Mouse (Mus musculus): ENCODE measurements around the gene Vps16. TPM values are rescaled to one million over a fixed set of nuclear protein-coding genes. Genes with fewer than 3 reads are reported as not detected.

The Vps16 gene
- total and polyA plus RNA-seq, 3 experiments = 26.3 to 32.9 (median 26.9) TPM

DNA sequence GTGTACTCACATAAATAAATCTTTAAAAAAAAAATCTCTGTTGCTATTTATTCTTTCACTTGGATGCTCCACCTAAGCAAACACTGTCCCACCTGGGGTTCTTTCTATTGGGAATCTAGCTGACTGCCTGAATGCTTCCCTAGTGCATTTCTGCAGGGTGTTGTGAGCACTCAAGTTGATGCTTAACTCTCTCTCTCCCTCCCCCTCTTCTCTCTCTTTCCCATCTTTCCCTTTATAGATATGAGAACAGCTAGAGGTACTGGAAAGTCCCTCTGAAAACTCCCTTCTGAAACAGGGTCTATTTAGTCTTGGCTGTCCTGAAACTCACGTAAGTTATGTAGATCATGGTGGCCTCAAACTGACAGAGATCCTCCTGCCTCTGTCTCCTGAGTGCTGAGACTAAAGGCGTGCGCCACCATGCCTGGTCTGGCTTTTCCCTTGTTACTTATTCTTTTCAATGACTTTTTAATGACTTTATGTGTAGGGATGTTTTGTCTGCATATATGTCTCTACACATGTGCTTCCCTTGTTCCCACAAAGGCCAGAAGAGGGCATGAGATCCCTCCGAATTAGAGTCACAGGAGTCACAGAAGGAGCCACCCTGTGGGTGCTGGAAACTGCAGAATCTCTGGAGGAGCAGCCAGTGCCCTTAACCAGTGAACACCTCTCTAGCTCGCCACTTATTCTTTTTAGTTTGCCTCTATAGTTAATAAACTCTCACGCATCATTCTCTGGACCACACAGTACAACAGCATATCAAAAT is 9.9 kb upstream of the Vps16 start:
- no peaks in the 10 kb centered on the region for H3K36me3 ChIP-seq (ENCODE audit: control insufficient read depth, insufficient read depth, low read length)
- TF ChIP-seq EP300 (IDR thresholded peaks at IDR 0.05; ENCODE audit: insufficient read depth, low read depth, low read length) = no peak
- TF ChIP-seq CTCF (IDR thresholded peaks at IDR 0.05) = peak; percentile 40
- no peaks in the 10 kb centered on the region for H3K79me2 ChIP-seq (replicated peaks; ENCODE audit: control insufficient read depth, insufficient read depth, low read length)
- 78% methylated on average over 6 of the region's 6 CpGs for WGBS
- intact Hi-C loops (cut with DNase I) = no loop called here
- no peaks in the 10 kb centered on the region for H3K27me3 ChIP-seq (ENCODE audit: control insufficient read depth, insufficient read depth, low read length)
- H3K9ac ChIP-seq (ENCODE audit: low read depth, low read length) = no peak overlapping the region
- H3K4me3 ChIP-seq = no peak overlapping the region
- no peaks in the 10 kb centered on the region for H3K4me1 ChIP-seq (ENCODE audit: control insufficient read depth, insufficient read depth, low read length)
- no peak overlapping the region for H3K27ac ChIP-seq
- DNase-seq = no peak

DNA sequence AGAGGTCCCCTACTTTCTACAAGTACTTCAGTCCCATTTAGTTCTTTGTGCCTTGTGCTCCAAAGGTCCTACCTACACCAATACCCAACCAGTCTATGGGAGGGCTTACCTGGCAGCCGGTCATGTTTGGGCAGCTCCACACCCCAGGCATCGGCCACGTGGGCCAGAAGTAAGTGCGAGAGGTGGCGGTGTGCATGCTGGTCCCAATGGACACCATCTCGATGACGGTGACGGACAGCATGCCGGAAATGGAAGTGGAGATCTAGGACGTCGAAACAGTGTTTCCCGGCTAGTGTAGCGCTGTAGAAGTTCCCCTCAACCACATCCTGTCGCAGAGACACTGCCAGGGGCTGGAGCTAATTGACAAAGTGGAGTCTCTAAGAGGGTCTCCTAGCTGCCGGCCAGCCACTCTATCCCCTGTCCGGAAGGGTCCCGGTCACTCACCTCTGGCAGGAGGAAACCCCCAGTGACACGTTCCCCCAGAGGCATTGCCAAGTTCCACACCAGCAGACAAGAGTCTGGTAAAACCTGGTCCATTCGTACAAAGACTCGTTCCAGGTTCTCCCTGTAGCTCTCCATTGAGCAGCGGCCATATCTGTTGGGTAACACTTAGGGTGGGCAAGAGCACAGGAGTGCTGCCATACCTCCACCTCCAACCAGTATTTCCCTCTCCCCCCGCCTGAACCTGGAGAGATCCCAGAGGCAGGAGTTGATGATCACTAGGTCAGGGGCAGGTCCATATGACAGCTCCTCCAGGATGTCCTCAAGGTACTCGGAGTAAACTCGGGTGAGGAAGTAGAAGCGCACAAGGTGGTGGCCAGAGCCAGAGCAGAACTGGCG is 2.1 kb upstream of the Vps16 start:
- no peaks in the 10 kb centered on the region for H3K27me3 ChIP-seq (ENCODE audit: control insufficient read depth, insufficient read depth, low read length)
- DNase-seq = no peak
- WGBS = 94% methylated on average over 26 of the region's 26 CpGs
- TF ChIP-seq CTCF (IDR thresholded peaks at IDR 0.05) = no peak
- no peak for TF ChIP-seq POLR2A (IDR thresholded peaks at IDR 0.05; ENCODE audit: insufficient read depth, low read depth, low read length)
- no peak for TF ChIP-seq EP300 (IDR thresholded peaks at IDR 0.05; ENCODE audit: insufficient read depth, low read depth, low read length)
- H3K79me2 ChIP-seq (replicated peaks; ENCODE audit: control insufficient read depth, insufficient read depth, low read length) = no peaks in the 10 kb centered on the region
- peaks cover 4% of the 10 kb centered on the region for H3K4me1 ChIP-seq (ENCODE audit: control insufficient read depth, insufficient read depth, low read length)
- H3K9ac ChIP-seq (ENCODE audit: low read depth, low read length) = no peak overlapping the region
- no peak overlapping the region for H3K4me3 ChIP-seq
- H3K27ac ChIP-seq = no peak overlapping the region
- no peaks in the 10 kb centered on the region for H3K36me3 ChIP-seq (ENCODE audit: control insufficient read depth, insufficient read depth, low read length)
- intact Hi-C loops (cut with DNase I) = loop anchor here (5.0 to 10.0 kb wide), 3 partner anchors 140 to 243 kb away; partner anchors contain the start of genes Ddrgk1, Itpa and Mrps26

- intact Hi-C loops (cut with DNase I) = loop anchor here (2.0 to 10.0 kb wide), 4 partner anchors 25 to 241 kb away; partner anchors contain the start of genes Ddrgk1, Itpa and Mrps26
- no peak for TF ChIP-seq POLR2A (IDR thresholded peaks at IDR 0.05; ENCODE audit: insufficient read depth, low read depth, low read length)
- WGBS = 10% methylated on average over 49 of the region's 49 CpGs
These were observed 578 bp upstream of the Vps16 start for GRCm38 (mm10) chr2:130423397-130424125.

GRCm38 (mm10) chr2:130425112-130425511 is 973 bp downstream of the Vps16 start:
- H3K27me3 ChIP-seq (ENCODE audit: control insufficient read depth, insufficient read depth, low read length) = no peaks in the 10 kb centered on the region
- TF ChIP-seq POLR2A (IDR thresholded peaks at IDR 0.05; ENCODE audit: insufficient read depth, low read depth, low read length) (no peak), CTCF (IDR thresholded peaks at IDR 0.05) (peak; percentile 38)
- intact Hi-C loops (cut with DNase I) = loop anchor here (2.0 to 10.0 kb wide), 2 partner anchors 24 to 240 kb away; partner anchors contain the start of genes Ddrgk1 and Itpa
- no peaks in the 10 kb centered on the region for H3K79me2 ChIP-seq (replicated peaks; ENCODE audit: control insufficient read depth, insufficient read depth, low read length)
- 22% methylated on average over 5 of the region's 5 CpGs for WGBS
- no peaks in the 10 kb centered on the region for H3K36me3 ChIP-seq (ENCODE audit: control insufficient read depth, insufficient read depth, low read length)
- peak in 1 of 2 experiments; percentile 13 for DNase-seq
- peak overlapping the region; percentile 98 for H3K4me3 ChIP-seq
- H3K4me1 ChIP-seq (ENCODE audit: control insufficient read depth, insufficient read depth, low read length) = peaks cover 4% of the 10 kb centered on the region
- H3K9ac ChIP-seq (ENCODE audit: low read depth, low read length) = peak overlapping the region; percentile 70; the same call in 1 of the 2 replicates
- no peak overlapping the region; the same call in 1 of the 2 replicates for H3K27ac ChIP-seq

More at GRCm38 (mm10) chr2:130423397-130424125, 578 bp upstream of the Vps16 start:
- H3K27ac ChIP-seq = peak overlapping the region; percentile 93
- H3K4me1 ChIP-seq (ENCODE audit: control insufficient read depth, insufficient read depth, low read length) = peaks cover 4% of the 10 kb centered on the region
- peak; percentile 84 to 85 for DNase-seq
- no peaks in the 10 kb centered on the region for H3K36me3 ChIP-seq (ENCODE audit: control insufficient read depth, insufficient read depth, low read length)
- no peaks in the 10 kb centered on the region for H3K27me3 ChIP-seq (ENCODE audit: control insufficient read depth, insufficient read depth, low read length)
- no peaks in the 10 kb centered on the region for H3K79me2 ChIP-seq (replicated peaks; ENCODE audit: control insufficient read depth, insufficient read depth, low read length)
- H3K4me3 ChIP-seq = peak overlapping the region; percentile 98
- H3K9ac ChIP-seq (ENCODE audit: low read depth, low read length) = peak overlapping the region; percentile 74

DNA sequence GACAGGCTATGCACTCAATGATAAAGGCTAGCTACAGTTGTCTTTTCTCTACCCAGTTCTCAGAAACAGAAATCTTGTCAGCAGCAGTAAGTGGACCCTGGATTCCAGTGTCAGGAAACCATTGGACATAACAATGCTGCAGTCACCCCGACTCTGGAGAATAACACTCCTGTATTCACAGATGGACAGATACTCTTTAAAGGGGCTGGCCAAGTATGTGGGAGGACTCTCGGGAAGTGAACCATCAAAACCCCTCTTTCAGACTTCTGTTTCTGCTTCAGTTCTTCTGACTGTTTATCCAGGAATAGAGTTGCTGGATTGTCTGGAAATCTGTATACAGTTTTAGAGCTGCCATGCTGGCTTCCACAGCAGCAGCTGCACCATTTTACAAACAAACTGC is 5.7 kb downstream of the Vps16 start:
- no peak for TF ChIP-seq POLR2A (IDR thresholded peaks at IDR 0.05; ENCODE audit: insufficient read depth, low read depth, low read length)
- TF ChIP-seq CTCF (IDR thresholded peaks at IDR 0.05) = no peak
- TF ChIP-seq EP300 (IDR thresholded peaks at IDR 0.05; ENCODE audit: insufficient read depth, low read depth, low read length) = no peak
- Histone ChIP-seq H3K79me2 (replicated peaks; ENCODE audit: control insufficient read depth, insufficient read depth, low read length) (no peaks in the 10 kb centered on the region; the same call in 1 of the 2 replicates), H3K27me3 (ENCODE audit: control insufficient read depth, insufficient read depth, low read length) (no peaks in the 10 kb centered on the region), H3K4me1 (ENCODE audit: control insufficient read depth, insufficient read depth, low read length) (no peaks in the 10 kb centered on the region; the same call in none of the 2 replicates), H3K4me3 (no peak overlapping the region), H3K9ac (ENCODE audit: low read depth, low read length) (no peak overlapping the region), H3K27ac (no peak overlapping the region), H3K36me3 (ENCODE audit: control insufficient read depth, insufficient read depth, low read length) (no peaks in the 10 kb centered on the region)
- intact Hi-C loops (cut with DNase I) = loop anchor here (10.0 kb wide), 1 partner anchor 235 kb away; the partner anchor contains the start of genes Ddrgk1 and Itpa
- DNase-seq = no peak
- 41% methylated on average over 2 of the region's 2 CpGs for WGBS

All from heart, adult 2 months (tissue).